Mouse (Mus musculus) myocyte (in vitro differentiated cells): ENCODE data around the gene Elmo3. TPM values are rescaled to one million over a fixed set of nuclear protein-coding genes. Genes with fewer than 3 reads are reported as not detected.

ENCODE experiments used
- H3K27me3 ChIP-seq: one replicate; pipeline ENCODE4 v1.6.1; 2011; ENCODE audit not compliant: control insufficient read depth, insufficient read depth, insufficient read length
- H3K36me3 ChIP-seq: one replicate; pipeline ENCODE4 v1.6.1; 2011; ENCODE audit not compliant: control insufficient read depth, insufficient read depth
- H3K4me2 ChIP-seq: one replicate; pipeline ENCODE4 v1.6.1; 2011; ENCODE audit warnings: low read depth, control low read depth
- H3K4me3 ChIP-seq: one replicate; pipeline ENCODE4 v1.5.1; 2011; ENCODE audit warnings: mild to moderate bottlenecking, control low read depth, moderate library complexity
- H3K79me2 ChIP-seq: one replicate; pipeline ENCODE4 v1.6.1; 2011; ENCODE audit not compliant: control insufficient read depth, insufficient read depth
- H3ac ChIP-seq: one replicate; pipeline ENCODE4 v1.6.1; 2011; ENCODE audit not compliant: control insufficient read depth, insufficient read length
- CEBPB ChIP-seq: IDR thresholded peaks from 2 replicates; pipeline ENCODE4 v1.6.1; 2011; ENCODE audit warnings: mild to moderate bottlenecking, moderate library complexity; ENCODE audit not compliant: poor library complexity, insufficient read depth, severe bottlenecking
- E2F4 ChIP-seq: IDR thresholded peaks from one replicate; pipeline ENCODE4 v1.6.1; 2011; ENCODE audit warnings: mild to moderate bottlenecking, control low read depth, moderate library complexity; ENCODE audit not compliant: insufficient read depth
- MAX ChIP-seq: IDR thresholded peaks from one replicate; pipeline ENCODE4 v1.6.1; 2011; ENCODE audit warnings: low read depth, mild to moderate bottlenecking, control low read depth
- MYOD1 ChIP-seq, 3 experiments: IDR thresholded peaks; one replicate each; pipeline ENCODE4 v1.6.1; 2011; ENCODE audit warnings: control low read depth in 2 of 3, low read depth in 2 of 3, mild to moderate bottlenecking in 2 of 3, moderate library complexity in 1 of 3; ENCODE audit not compliant: insufficient read length in 2 of 3, control insufficient read depth in 1 of 3
- MYOG ChIP-seq, 3 experiments: IDR thresholded peaks; one replicate each; pipeline ENCODE4 v1.6.1; 2011; ENCODE audit warnings: control low read depth in 2 of 3, low read depth in 2 of 3, mild to moderate bottlenecking in 2 of 3; ENCODE audit not compliant: insufficient read length in 2 of 3, control insufficient read depth in 1 of 3, insufficient read depth in 1 of 3
- POLR2A ChIP-seq: IDR thresholded peaks from one replicate; pipeline ENCODE4 v1.6.1; 2011; ENCODE audit warnings: low read depth, mild to moderate bottlenecking, control low read depth, moderate library complexity; ENCODE audit not compliant: insufficient read length
- POLR2AphosphoS2 ChIP-seq: IDR thresholded peaks from one replicate; pipeline ENCODE4 v1.6.1; 2011; ENCODE audit warnings: low read depth, control low read depth; ENCODE audit not compliant: insufficient read length
- REST ChIP-seq: IDR thresholded peaks from one replicate; pipeline ENCODE4 v1.6.1; 2011; ENCODE audit warnings: mild to moderate bottlenecking, control low read depth, moderate library complexity; ENCODE audit not compliant: insufficient read depth, insufficient read length
- SRF ChIP-seq: IDR thresholded peaks from one replicate; pipeline ENCODE4 v1.6.1; 2011; ENCODE audit warnings: low read depth; ENCODE audit not compliant: control insufficient read depth, insufficient read length
- TCF12 ChIP-seq: IDR thresholded peaks from one replicate; pipeline ENCODE4 v1.6.1; 2011; ENCODE audit warnings: mild to moderate bottlenecking, control low read depth; ENCODE audit not compliant: poor library complexity, insufficient read depth, severe bottlenecking
- TCF3 ChIP-seq: IDR thresholded peaks from one replicate; pipeline ENCODE4 v1.6.1; 2011; ENCODE audit warnings: low read depth, control low read depth; ENCODE audit not compliant: insufficient read length
- USF1 ChIP-seq: IDR thresholded peaks from one replicate; pipeline ENCODE4 v1.6.1; 2011; ENCODE audit warnings: low read depth, mild to moderate bottlenecking, control low read depth, moderate library complexity
- polyA plus RNA-seq: library from polyadenylated mRNA; unstranded; fragments of >200 nt; fragmentation: generic; extraction: Trizol; gene quantifications from one replicate; pipeline ENCODE4 v1.2.1, GENCODE M21; 2012; ENCODE audit warnings: missing spikeins

Gene Elmo3
- polyA plus RNA-seq, 1 experiment, result 0.92 TPM

GRCm38 (mm10) chr8:105346611-105347427, 41.4 kb downstream of the Elmo3 start:
- TF ChIP-seq MYOG (IDR thresholded peaks at IDR 0.05; ENCODE audit: control insufficient read depth in 1 of 3, insufficient read depth in 1 of 3, insufficient read length in 2 of 3, low read depth in 2 of 3) (peak in 1 of 3 experiments; percentile 6), POLR2A (peak; percentile 42), USF1 (no peak), POLR2AphosphoS2 (no peak), MYOD1 (IDR thresholded peaks at IDR 0.05; ENCODE audit: control insufficient read depth in 1 of 3, insufficient read length in 2 of 3, low read depth in 2 of 3) (peak in 1 of 3 experiments; percentile 31)
- Histone ChIP-seq H3K4me2 (peak overlapping the region; percentile 92), H3K79me2 (peaks cover 58% of the 10 kb centered on the region), H3K4me3 (peak overlapping the region; percentile 94), H3K36me3 (peaks cover 9% of the 10 kb centered on the region), H3K27me3 (no peaks in the 10 kb centered on the region), H3ac (peak overlapping the region; percentile 27)

DNA sequence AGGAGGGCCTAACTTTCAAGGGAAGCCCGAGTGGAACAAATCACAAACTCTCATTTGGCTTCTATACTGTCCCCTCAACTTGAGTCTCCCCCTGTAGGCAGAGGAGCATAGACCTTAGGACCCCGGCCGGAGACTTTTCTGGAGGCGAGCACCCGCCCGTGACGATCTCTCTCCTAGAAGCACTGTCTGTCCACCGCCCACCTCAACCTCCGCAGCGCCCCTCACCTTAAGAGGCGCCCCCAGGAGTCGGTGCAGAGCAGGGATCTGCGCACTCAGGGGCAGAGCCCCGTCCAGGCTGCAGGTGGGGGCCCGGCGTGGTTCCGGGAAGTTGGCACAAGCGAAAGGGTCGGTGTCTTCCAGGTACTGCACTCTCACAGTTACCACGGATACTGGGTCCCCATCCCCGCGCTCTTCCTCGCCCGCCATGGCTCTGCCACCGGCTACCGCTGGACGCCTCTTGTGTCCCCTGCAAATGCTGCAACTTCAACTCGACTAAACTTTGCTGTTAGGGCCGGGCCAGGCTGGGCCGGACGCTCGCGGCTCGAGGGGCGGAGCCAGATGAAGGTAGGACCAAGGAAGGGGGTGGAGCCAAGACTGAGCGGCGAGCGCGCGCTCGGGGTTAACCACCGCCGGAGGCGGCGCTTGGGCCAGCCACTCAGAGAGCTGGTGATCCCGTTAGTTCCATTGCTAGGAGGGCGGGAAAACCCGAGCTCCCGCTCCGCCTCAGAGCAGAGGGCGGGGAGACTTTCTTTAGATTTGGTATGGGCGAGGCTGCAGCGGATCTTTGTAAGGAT, 42.2 kb downstream of the Elmo3 start, which contains the start of gene Fhod1:
Gene Fhod1 (minus strand): TSS at position 526 of the 794 bp plus-strand sequence.
- Histone ChIP-seq H3K36me3 (peaks cover 5% of the 10 kb centered on the region), H3K4me2 (peak within 1 kb of the TSS; percentile 92), H3K79me2 (peaks cover 49% of the 10 kb centered on the region), H3K4me3 (peak within 1 kb of the TSS; percentile 94), H3ac (peak within 1 kb of the TSS; percentile 27), H3K27me3 (no peaks in the 10 kb centered on the region)
- TF ChIP-seq REST, result no peak
- peak in 1 of 3 experiments; percentile 4 for TF ChIP-seq MYOG (IDR thresholded peaks at IDR 0.05; ENCODE audit: control insufficient read depth in 1 of 3, insufficient read depth in 1 of 3, insufficient read length in 2 of 3, low read depth in 2 of 3)
- TF ChIP-seq TCF3, result no peak
- no peak for TF ChIP-seq TCF12
- peak; percentile 85 for TF ChIP-seq POLR2AphosphoS2
- TF ChIP-seq CEBPB, result no peak
- TF ChIP-seq E2F4, result peak; percentile 85
- no peak for TF ChIP-seq MAX
- peak; percentile 12 for TF ChIP-seq SRF
- TF ChIP-seq USF1, result no peak
- TF ChIP-seq POLR2A, result peak; percentile 92
- no peak for TF ChIP-seq MYOD1 (IDR thresholded peaks at IDR 0.05; ENCODE audit: control insufficient read depth in 1 of 3, insufficient read length in 2 of 3, low read depth in 2 of 3)

DNA sequence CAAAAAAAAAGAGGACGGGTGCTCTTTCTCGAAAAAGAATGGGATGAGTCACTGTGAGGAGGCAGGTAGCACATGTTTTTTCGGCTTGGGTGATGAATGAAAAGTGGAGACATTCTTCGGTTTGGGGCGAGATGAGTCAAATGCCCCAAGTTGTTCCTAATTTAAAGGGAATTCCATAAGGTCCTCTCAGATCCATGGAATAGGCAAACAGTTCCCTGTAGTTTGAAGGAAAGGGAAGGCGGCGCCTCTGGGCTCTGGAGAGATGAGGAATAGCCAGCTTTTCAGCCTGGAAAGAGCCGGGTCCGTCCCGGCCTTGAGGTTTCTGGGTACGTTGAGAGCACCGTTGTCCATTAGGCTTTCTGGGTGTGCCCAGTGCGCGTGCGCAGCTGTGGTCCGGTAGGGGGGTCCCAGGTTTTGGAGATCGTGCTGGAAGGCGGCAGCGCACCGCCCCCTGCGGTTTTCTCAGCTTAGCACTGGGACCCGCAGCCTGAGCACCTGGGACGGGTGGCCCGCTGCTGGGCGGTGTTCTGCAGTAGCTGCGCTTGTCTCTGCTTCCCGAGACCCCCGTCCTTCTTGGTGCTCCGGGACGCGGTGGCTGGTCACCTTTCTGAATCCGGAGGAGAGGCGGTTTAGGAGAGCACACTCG, 43.2 kb downstream of the Elmo3 start, which contains the start of gene Slc9a5:
Gene Slc9a5 (plus strand): TSS at position 394 of the 646 bp plus-strand sequence.
- Histone ChIP-seq H3K79me2 (peaks cover 40% of the 10 kb centered on the region), H3K27me3 (no peaks in the 10 kb centered on the region), H3ac (peak within 1 kb of the TSS; percentile 27), H3K4me3 (peak within 1 kb of the TSS; percentile 94), H3K4me2 (peak within 1 kb of the TSS; percentile 92), H3K36me3 (no peaks in the 10 kb centered on the region)
- TF ChIP-seq MYOG (IDR thresholded peaks at IDR 0.05; ENCODE audit: control insufficient read depth in 1 of 3, insufficient read depth in 1 of 3, insufficient read length in 2 of 3, low read depth in 2 of 3), result peak in 1 of 3 experiments; percentile 49
- TF ChIP-seq MYOD1 (IDR thresholded peaks at IDR 0.05; ENCODE audit: control insufficient read depth in 1 of 3, insufficient read length in 2 of 3, low read depth in 2 of 3), result no peak

DNA sequence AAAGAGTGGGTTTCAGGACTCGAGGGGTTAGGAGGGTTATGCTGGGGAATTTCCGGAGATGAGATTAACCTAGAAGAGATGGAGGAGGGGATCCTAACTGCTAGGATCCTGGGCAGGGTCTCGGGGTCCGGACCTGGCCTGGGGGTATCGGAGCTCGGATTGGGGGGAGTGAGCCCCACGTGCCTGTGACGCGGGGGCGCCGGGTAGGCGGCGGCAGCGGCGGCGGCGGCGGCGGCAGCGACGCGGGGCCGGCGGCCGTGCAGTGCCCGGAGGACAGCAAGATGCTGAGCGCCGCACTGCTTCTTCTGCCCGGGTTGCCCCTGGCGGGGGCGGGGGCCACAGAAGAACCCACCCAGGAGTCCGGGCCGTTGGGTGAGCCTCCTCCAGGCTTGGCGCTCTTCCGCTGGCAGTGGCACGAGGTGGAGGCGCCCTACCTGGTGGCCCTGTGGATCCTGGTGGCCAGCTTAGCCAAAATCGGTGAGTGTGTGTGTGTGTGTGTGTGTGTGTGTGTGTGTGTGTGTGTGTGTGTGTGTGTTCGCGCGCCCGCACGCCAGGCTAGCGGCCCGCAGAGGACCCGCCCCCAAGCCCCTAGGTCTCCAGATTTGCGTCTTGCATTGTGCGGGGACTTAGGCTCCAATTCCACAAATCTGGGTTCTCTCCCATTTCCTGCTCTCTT, 43.8 kb downstream of the Elmo3 start:
- peak overlapping the region; percentile 21 for H3ac ChIP-seq
- peak overlapping the region; percentile 94 for H3K4me3 ChIP-seq
- H3K36me3 ChIP-seq, result no peaks in the 10 kb centered on the region
- H3K4me2 ChIP-seq, result peak overlapping the region; percentile 89
- no peaks in the 10 kb centered on the region for H3K27me3 ChIP-seq
- peaks cover 33% of the 10 kb centered on the region for H3K79me2 ChIP-seq
- TF ChIP-seq USF1, result peak; percentile 37
- TF ChIP-seq E2F4, result no peak
- TF ChIP-seq POLR2A, result peak; percentile 31
